Mouse (Mus musculus) bone marrow, adult 2 months (tissue): Measurements from ENCODE around the gene Mgat5.

Experiments
- CTCF ChIP-seq: fragments of 200-500 bp; IDR thresholded peaks from 2 replicates; pipeline ENCODE4 v1.5.1; 2011; ENCODE audit warnings: low read length, control low read depth; ENCODE audit not compliant: control insufficient read depth, insufficient read depth
- POLR2A ChIP-seq: fragments of 200-500 bp; IDR thresholded peaks from 2 replicates; pipeline ENCODE4 v1.6.1; 2011; ENCODE audit warnings: low read depth, mild to moderate bottlenecking, control low read depth, low read length, borderline replicate concordance; ENCODE audit not compliant: control insufficient read depth

- TF ChIP-seq POLR2A (no peak), CTCF (no peak)
Measured at GRCm38 (mm10) chr1:127235157-127235556, 30.3 kb downstream of the Mgat5 start.
